Mouse (Mus musculus) forebrain, embryonic 11.5 days (tissue): Measurements from ENCODE around the gene Tnrc18. TPM values are rescaled to one million over a fixed set of nuclear protein-coding genes. Genes with fewer than 3 reads are reported as not detected.

ENCODE experiments used
- ATAC-seq: fragments of 200-750 bp; cut with Nextera tagmentation; replicated peaks from 2 replicates; pipeline ENCODE4 v1.8.0; 2017; ENCODE audit warnings: moderate TSS enrichment; ENCODE audit not compliant: low FRiP score
- DNase-seq: peaks from one replicate; pipeline ENCODE4 v3.0.0-alpha.2; 2017; ENCODE audit warnings: low spot score
- H3K27ac ChIP-seq: fragments of 300-500 bp; sonication (generic); 2 replicates; pipeline ENCODE4 v1.5.1; 2014; ENCODE audit warnings: low read depth, low read length
- H3K27me3 ChIP-seq: fragments of 300-500 bp; sonication (generic); 2 replicates; pipeline ENCODE4 v1.6.1; 2014; ENCODE audit warnings: mild to moderate bottlenecking, low read length, mixed read lengths; ENCODE audit not compliant: control insufficient read depth, insufficient read depth
- H3K36me3 ChIP-seq: fragments of 300-500 bp; sonication (generic); 2 replicates; pipeline ENCODE4 v1.6.1; 2014; ENCODE audit warnings: mild to moderate bottlenecking, low read length, moderate library complexity, mixed read lengths; ENCODE audit not compliant: control insufficient read depth, insufficient read depth
- H3K4me1 ChIP-seq: fragments of 300-500 bp; sonication (generic); replicated peaks from 2 replicates; pipeline ENCODE4 v1.6.1; 2014; ENCODE audit warnings: low read length, mixed read lengths; ENCODE audit not compliant: control insufficient read depth, insufficient read depth
- H3K4me2 ChIP-seq: fragments of 300-500 bp; sonication (generic); 2 replicates; pipeline ENCODE4 v1.6.1; 2014; ENCODE audit warnings: low read depth, mild to moderate bottlenecking, low read length, moderate library complexity, mixed read lengths; ENCODE audit not compliant: severe bottlenecking
- H3K4me3 ChIP-seq: fragments of 300-500 bp; sonication (generic); 2 replicates; pipeline ENCODE4 v1.5.1; 2014; ENCODE audit warnings: low read depth, low read length
- H3K9ac ChIP-seq: fragments of 300-500 bp; sonication (generic); 2 replicates; pipeline ENCODE4 v1.6.1; 2014; ENCODE audit warnings: low read length
- H3K9me3 ChIP-seq: fragments of 300-500 bp; sonication (generic); 2 replicates; pipeline ENCODE4 v1.6.1; 2016; ENCODE audit warnings: low read length, mixed read lengths; ENCODE audit not compliant: control insufficient read depth
- WGBS: fragments of 180-500 bp; shearing (Covaris S2); extraction: QIAGEN DNeasy Blood & Tissue Kit; methylation state at CpG from one replicate; pipeline ENCODE4 v1.1.7; 2014; 5-methylcytosine and 5-hydroxymethylcytosine counted together
- polyA plus RNA-seq: library from polyadenylated mRNA; unstranded; fragments of >200 nt; fragmentation: Nextera tagmentation; extraction: Ambion mirVana; gene quantifications from 2 replicates; pipeline ENCODE4 v1.2.1, GENCODE M21; 2014

The Tnrc18 gene
- polyA plus RNA-seq, 1 experiment from 2014 or later: 55.2 TPM

DNA sequence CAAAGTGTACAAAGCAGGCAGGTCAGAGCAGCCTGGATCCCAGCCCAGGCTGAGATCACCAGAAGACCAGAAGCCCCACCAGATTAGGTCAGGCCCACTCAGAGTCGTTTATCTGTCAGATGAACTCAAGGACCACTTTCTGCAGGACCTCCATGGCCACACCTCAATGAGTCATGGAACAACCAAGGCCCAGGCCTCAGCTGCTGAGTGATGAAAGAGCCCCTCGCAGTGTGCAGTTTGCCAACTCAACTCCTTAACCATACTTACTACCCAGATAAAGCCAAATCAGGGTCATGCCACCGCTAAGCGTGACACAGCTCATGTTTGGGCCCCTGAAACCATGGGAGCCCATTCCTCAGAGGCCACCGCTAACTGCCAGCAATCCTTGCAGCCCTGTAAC lies 109.8 kb downstream of the Tnrc18 start:
- Histone ChIP-seq H3K4me3 (no peak overlapping the region), H3K27ac (no peak overlapping the region), H3K9me3 (peaks cover 4% of the 10 kb centered on the region; the same call in 1 of the 2 replicates), H3K4me1 (peaks cover 4% of the 10 kb centered on the region; the same call in 1 of the 2 replicates), H3K36me3 (peaks cover 4% of the 10 kb centered on the region; the same call in 1 of the 2 replicates), H3K4me2 (no peak overlapping the region), H3K27me3 (no peaks in the 10 kb centered on the region), H3K9ac (no peak overlapping the region)
- DNase-seq: no peak
- ATAC-seq: no peak
- WGBS: 94% methylated on average over 5 of the region's 5 CpGs

- no peak overlapping the region for H3K9ac ChIP-seq
- no peaks in the 10 kb centered on the region for H3K36me3 ChIP-seq
- ATAC-seq (no peak), DNase-seq (no peak)
- 91% methylated on average over 10 of the region's 10 CpGs for WGBS
- H3K4me1 ChIP-seq: peaks cover 7% of the 10 kb centered on the region; the same call in 1 of the 2 replicates
- peaks cover 9% of the 10 kb centered on the region; the same call in 1 of the 2 replicates for H3K27me3 ChIP-seq
- no peak overlapping the region for H3K4me2 ChIP-seq
- no peak overlapping the region for H3K27ac ChIP-seq
- no peak overlapping the region for H3K4me3 ChIP-seq
- no peaks in the 10 kb centered on the region for H3K9me3 ChIP-seq
These were observed 113.9 kb downstream of the Tnrc18 start for GRCm38 (mm10) chr5:142703569-142703968.

DNA sequence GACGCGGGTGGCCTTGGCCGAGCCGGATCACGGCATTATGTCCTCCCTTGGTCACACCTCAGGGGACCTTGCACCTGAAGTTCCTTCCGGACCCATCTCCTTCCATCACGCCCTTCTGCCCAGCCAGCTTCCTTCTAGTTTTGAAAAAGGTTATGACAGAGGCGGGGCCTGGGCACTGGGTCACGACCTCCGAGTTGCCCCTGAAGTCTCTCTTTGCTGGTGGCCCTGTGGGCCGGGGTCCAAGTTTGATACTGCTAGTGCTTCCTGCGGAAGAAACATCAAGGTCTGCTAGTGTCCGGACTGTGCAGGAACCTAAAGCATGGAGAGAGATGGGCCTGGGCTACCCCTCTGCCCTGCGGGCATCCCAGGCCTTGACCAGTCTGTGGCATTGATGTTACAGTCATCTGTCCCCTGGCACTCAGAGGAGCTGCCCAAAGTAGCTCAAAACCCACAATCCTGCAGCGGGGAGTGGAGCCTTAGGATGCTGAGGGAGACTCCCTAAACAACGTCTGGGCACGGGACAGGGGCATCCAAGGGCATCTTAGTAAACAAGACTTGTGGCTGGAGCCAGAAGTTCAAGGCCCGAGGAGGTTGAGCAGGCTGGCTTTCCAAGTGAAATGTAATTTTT lies 114.8 kb downstream of the Tnrc18 start:
- H3K9me3 ChIP-seq: no peaks in the 10 kb centered on the region
- H3K36me3 ChIP-seq: no peaks in the 10 kb centered on the region
- H3K4me2 ChIP-seq: peak overlapping the region; percentile 95
- no peak for DNase-seq
- WGBS: 25% methylated on average over 18 of the region's 18 CpGs
- 0 out of 2 replicates have a peak, but pooled peaks have one; percentile 10 for ATAC-seq
- H3K27ac ChIP-seq: no peak overlapping the region
- peaks cover 7% of the 10 kb centered on the region; the same call in 1 of the 2 replicates for H3K4me1 ChIP-seq
- peak overlapping the region; percentile 70 for H3K4me3 ChIP-seq
- H3K27me3 ChIP-seq: peaks cover 9% of the 10 kb centered on the region; the same call in 1 of the 2 replicates
- peak overlapping the region; percentile 87 for H3K9ac ChIP-seq

- Histone ChIP-seq H3K4me2 (peak overlapping the region; percentile 95), H3K36me3 (no peaks in the 10 kb centered on the region), H3K27me3 (peaks cover 9% of the 10 kb centered on the region; the same call in 1 of the 2 replicates), H3K4me3 (peak overlapping the region; percentile 70), H3K9ac (peak overlapping the region; percentile 87), H3K27ac (peak overlapping the region; percentile 25; the same call in 1 of the 2 replicates), H3K4me1 (peaks cover 7% of the 10 kb centered on the region; the same call in 1 of the 2 replicates), H3K9me3 (no peaks in the 10 kb centered on the region)
- DNase-seq (peak; percentile 94), ATAC-seq (peak; percentile 88)
- under 1% methylated on average over 55 of the region's 72 CpGs for WGBS
These were observed 115.6 kb downstream of the Tnrc18 start for GRCm38 (mm10) chr5:142701651-142702510.

- peak overlapping the region; percentile 95; the same call in 1 of the 2 replicates for H3K4me2 ChIP-seq
These were observed 116.4 kb downstream of the Tnrc18 start for GRCm38 (mm10) chr5:142700842-142701589.

DNA sequence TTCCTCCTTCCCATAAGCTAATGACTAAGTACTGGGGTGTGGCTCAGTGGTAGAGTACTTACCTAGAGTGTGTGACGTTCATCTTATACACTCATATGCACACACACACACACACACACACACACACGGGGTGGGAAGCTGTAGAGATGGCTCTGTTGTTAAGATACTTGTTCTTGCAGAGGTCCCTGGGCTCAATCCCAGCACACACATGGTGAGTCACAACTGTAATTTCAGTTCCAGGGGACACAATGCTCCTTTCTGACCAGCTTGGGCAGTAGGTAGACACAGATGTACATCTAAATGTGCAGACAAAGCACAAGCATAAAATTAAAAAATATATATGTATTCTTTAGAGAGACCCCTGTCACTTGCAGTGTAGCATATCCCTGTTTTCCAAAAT lies 119.7 kb downstream of the Tnrc18 start:
- Histone ChIP-seq H3K9ac (no peak overlapping the region), H3K27me3 (peaks cover 9% of the 10 kb centered on the region; the same call in 1 of the 2 replicates), H3K4me1 (peaks cover 3% of the 10 kb centered on the region; the same call in 1 of the 2 replicates), H3K9me3 (no peaks in the 10 kb centered on the region), H3K27ac (no peak overlapping the region), H3K36me3 (no peaks in the 10 kb centered on the region), H3K4me3 (no peak overlapping the region), H3K4me2 (no peak overlapping the region)
- 77% methylated on average over 2 of the region's 2 CpGs for WGBS
- DNase-seq: no peak
- no peak for ATAC-seq

More at GRCm38 (mm10) chr5:142700842-142701589, 116.4 kb downstream of the Tnrc18 start:
- no peaks in the 10 kb centered on the region for H3K9me3 ChIP-seq
- H3K27me3 ChIP-seq: peaks cover 9% of the 10 kb centered on the region; the same call in 1 of the 2 replicates
- DNase-seq (no peak), ATAC-seq (peak; percentile 2; the same call in 1 of the 2 replicates)
- no peaks in the 10 kb centered on the region for H3K36me3 ChIP-seq
- no peak overlapping the region for H3K9ac ChIP-seq
- WGBS: 10% methylated on average over 15 of the region's 15 CpGs
- H3K4me3 ChIP-seq: no peak overlapping the region
- H3K27ac ChIP-seq: no peak overlapping the region
- H3K4me1 ChIP-seq: peaks cover 7% of the 10 kb centered on the region; the same call in 1 of the 2 replicates

DNA sequence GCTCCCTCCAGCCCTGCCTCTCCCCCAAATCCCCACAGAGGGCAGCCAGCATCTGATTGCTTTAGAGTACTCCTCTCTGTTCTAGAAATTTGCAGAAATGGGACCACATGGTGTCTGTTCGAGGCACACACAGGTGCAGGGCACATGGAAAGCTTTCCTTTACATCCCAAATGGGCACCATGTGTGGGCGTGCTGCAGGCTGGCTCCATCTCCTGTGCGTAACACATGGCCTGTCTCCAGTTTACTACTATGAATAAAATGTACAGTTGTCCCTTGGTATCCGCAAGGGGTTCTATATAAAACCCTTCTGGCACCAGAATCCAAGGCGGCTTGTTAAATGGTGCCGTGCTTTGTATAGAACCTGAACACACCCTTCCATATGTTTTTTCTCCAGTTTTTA lies 120.6 kb downstream of the Tnrc18 start:
- Histone ChIP-seq H3K27me3 (peaks cover 9% of the 10 kb centered on the region; the same call in 1 of the 2 replicates), H3K9ac (no peak overlapping the region), H3K4me1 (no peaks in the 10 kb centered on the region), H3K4me3 (no peak overlapping the region), H3K4me2 (no peak overlapping the region), H3K9me3 (no peaks in the 10 kb centered on the region), H3K36me3 (no peaks in the 10 kb centered on the region), H3K27ac (no peak overlapping the region)
- DNase-seq (no peak), ATAC-seq (no peak)
- WGBS: 94% methylated on average over 6 of the region's 6 CpGs

- DNase-seq: no peak
- H3K4me1 ChIP-seq: no peaks in the 10 kb centered on the region
- no peaks in the 10 kb centered on the region for H3K36me3 ChIP-seq
- ATAC-seq: no peak
- H3K27me3 ChIP-seq: peaks cover 6% of the 10 kb centered on the region; the same call in 1 of the 2 replicates
- H3K9me3 ChIP-seq: no peaks in the 10 kb centered on the region
- no peak overlapping the region for H3K4me3 ChIP-seq
- H3K9ac ChIP-seq: no peak overlapping the region
- no peak overlapping the region for H3K4me2 ChIP-seq
- 22% methylated on average over 6 of the region's 6 CpGs for WGBS
- H3K27ac ChIP-seq: no peak overlapping the region
These were observed 121.2 kb downstream of the Tnrc18 start for GRCm38 (mm10) chr5:142696258-142696657.
